Mouse (Mus musculus) E14TG2a.4 (cell line): ENCODE measurements around the gene Cd200r1.
A peak's percentile ranks its signal among the peaks of the same experiment; 100 is the strongest.

Experiments
- CTCF ChIP-seq: conservative IDR thresholded peaks from 2 replicates; pipeline ENCODE4 v1.5.1; 2014; ENCODE audit warnings: low read length
- NANOG ChIP-seq: IDR thresholded peaks from 2 replicates; pipeline ENCODE4 v1.6.1; 2014; ENCODE audit warnings: borderline replicate concordance, low read length, mixed read lengths
- POU5F1 ChIP-seq: IDR thresholded peaks from 2 replicates; pipeline ENCODE4 v1.6.1; 2014; ENCODE audit warnings: low read length, borderline replicate concordance

- TF ChIP-seq CTCF (peak; percentile 16; the same call in 1 of the 2 replicates), NANOG (no peak), POU5F1 (no peak)
Measured at GRCm38 (mm10) chr16:44716305-44717140, 49.0 kb upstream of the Cd200r1 start.
